Mouse (Mus musculus): ENCODE measurements around the gene Ptger3.

Ptger3 gene

GRCm38 (mm10) chr3:157566725-157567565 lies at the start of gene Ptger3:
Ptger3 (plus strand) TSS chr3:157566892.
- peak; percentile 67 for DNase-seq

- DNase-seq, result peak; percentile 51
Measured at GRCm38 (mm10) chr3:157517992-157518391, 48.7 kb upstream of the Ptger3 start.

GRCm38 (mm10) chr3:157520433-157520832 lies 46.3 kb upstream of the Ptger3 start:
- DNase-seq, result peak; percentile 77

- no peak for DNase-seq
Measured at GRCm38 (mm10) chr3:157523834-157524233, 42.9 kb upstream of the Ptger3 start.

GRCm38 (mm10) chr3:157531585-157531984 lies 35.1 kb upstream of the Ptger3 start:
- DNase-seq, result no peak

- DNase-seq, result peak; percentile 97
Measured at GRCm38 (mm10) chr3:157533964-157534785, 32.5 kb upstream of the Ptger3 start, which contains the start of gene Zranb2. Zranb2 (plus strand) TSS chr3:157534160.

GRCm38 (mm10) chr3:157534786-157535415 lies 31.8 kb upstream of the Ptger3 start:
- DNase-seq, result peak; percentile 7

- DNase-seq, result no peak
Measured at GRCm38 (mm10) chr3:157549323-157549722, 17.4 kb upstream of the Ptger3 start.

GRCm38 (mm10) chr3:157549758-157550600 lies 16.7 kb upstream of the Ptger3 start:
- DNase-seq, result no peak

GRCm38 (mm10) chr3:157565196-157565595 lies 1.5 kb upstream of the Ptger3 start:
- peak; percentile 49 for DNase-seq

- DNase-seq, result peak; percentile 39
Measured at GRCm38 (mm10) chr3:157567566-157568132, 957 bp downstream of the Ptger3 start.

- no peak for DNase-seq
Measured at GRCm38 (mm10) chr3:157572011-157572410, 5.3 kb downstream of the Ptger3 start.

GRCm38 (mm10) chr3:157575441-157576342 lies 9.0 kb downstream of the Ptger3 start:
- DNase-seq, result no peak

GRCm38 (mm10) chr3:157576343-157576722 lies 9.6 kb downstream of the Ptger3 start:
- no peak for DNase-seq

GRCm38 (mm10) chr3:157576862-157577261 lies 10.2 kb downstream of the Ptger3 start:
- no peak for DNase-seq

- no peak for DNase-seq
Measured at GRCm38 (mm10) chr3:157578469-157579170, 11.9 kb downstream of the Ptger3 start.

- DNase-seq, result no peak
Measured at GRCm38 (mm10) chr3:157579376-157579775, 12.7 kb downstream of the Ptger3 start.

- no peak for DNase-seq
Measured at GRCm38 (mm10) chr3:157580299-157580698, 13.6 kb downstream of the Ptger3 start.

GRCm38 (mm10) chr3:157581755-157582154 lies 15.1 kb downstream of the Ptger3 start:
- DNase-seq, result no peak

Data from kidney, postnatal 10 days (tissue).